Mouse (Mus musculus) layer of hippocampus, postnatal 10 days (tissue): ENCODE data around the gene Llph. TPM values are rescaled to one million over a fixed set of nuclear protein-coding genes. Genes with fewer than 3 reads are reported as not detected.
"Not testable (repeated sequence)": the region's sequence is repeated elsewhere in the genome, so short reads cannot be mapped to it uniquely, and the experiment has no call there.

Experiments used
- DNase-seq, 2 experiments: peaks; one replicate each; pipeline ENCODE4 v3.0.0; 2021; ENCODE audit warnings: low spot score in 2 of 2
- long read RNA-seq: library from polyadenylated mRNA; stranded (forward); transcript quantifications from one replicate; pipeline ENCODE4 v2.0.0, GENCODE M21; 2023
- total RNA-seq, 2 experiments: library from RNA; stranded (reverse); gene quantifications; 2 replicates each; pipeline ENCODE4 v1.2.3; 2021

The Llph gene
- 10 to 100 TPM; 21.5 to 24.2 TPM for total RNA-seq
- long read RNA-seq, transcript Llph-201 (3 exons, 1,664 nt), result major isoform, 44 of 47 reads
- long read RNA-seq, partial matches to known transcripts, result 1 of 47 reads
- long read RNA-seq, other reads (novel, unspliced or antisense), result 0 of 47 reads

GRCm38 (mm10) chr10:120226871-120227661 is at the start of gene Llph:
Gene Llph (plus strand): TSS chr10:120227070.
- peak; percentile 75 to 86 for DNase-seq

GRCm38 (mm10) chr10:120182887-120183286 is 44.0 kb upstream of the Llph start:
- DNase-seq, result no peak

DNA sequence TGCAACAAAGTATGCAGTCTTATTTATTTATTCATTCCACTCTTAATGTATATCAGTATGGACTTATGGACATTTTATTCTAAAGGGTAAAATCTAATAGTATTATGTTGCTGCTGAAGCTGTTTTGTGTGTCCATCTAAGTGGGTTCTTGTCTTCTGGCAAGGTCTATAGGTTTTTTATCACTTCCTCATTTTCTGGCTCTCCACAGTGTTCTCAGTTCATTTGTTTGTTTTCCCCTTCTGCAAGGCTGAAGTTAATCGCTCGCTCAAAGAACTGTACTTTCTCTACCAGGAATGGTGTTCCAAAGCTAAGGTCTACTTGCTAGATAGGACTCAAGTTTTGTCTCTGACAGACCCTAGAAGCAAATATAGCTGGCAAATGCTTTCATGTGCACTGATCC is 43.5 kb upstream of the Llph start:
- no peak for DNase-seq

DNA sequence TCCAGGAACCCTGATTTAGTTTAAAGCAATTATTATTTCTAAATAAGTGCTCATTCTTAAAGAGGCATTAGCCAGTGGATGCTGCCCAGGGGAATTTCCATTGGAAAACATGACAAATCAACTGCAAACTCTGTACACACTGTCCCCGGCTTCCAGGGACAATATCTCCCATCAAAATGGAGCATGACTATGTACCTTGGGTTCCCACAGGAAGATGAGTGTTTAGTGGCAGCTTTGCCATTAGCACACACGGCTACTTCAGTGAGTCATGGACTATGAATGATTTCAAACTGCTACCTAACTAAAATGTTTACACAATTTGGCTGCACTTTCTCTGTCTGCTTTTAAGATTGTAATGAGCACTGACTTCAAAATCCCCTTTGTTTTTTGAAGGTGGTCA is 38.4 kb upstream of the Llph start:
- no peak for DNase-seq

DNA sequence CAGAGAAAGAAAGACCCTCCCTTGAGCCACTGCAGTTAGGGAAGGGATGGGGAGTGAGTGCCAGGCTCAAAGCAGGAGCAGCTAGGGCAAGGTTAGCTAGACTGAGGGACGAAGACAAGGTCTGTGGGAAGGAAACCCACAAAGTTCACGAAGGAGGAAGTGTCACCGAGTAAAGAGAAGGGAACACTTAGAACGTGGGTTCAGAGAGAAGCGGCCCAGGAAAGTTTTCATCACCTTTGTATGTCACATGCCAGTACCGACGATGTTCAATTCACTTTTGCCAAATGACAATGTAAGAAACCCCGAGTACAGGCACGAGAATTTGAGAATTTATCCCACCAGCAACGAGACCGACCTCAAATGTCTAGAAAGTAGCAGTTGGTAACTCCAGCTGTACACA is 37.6 kb upstream of the Llph start:
- DNase-seq, result no peak

- no peak for DNase-seq
These were observed 37.1 kb upstream of the Llph start for GRCm38 (mm10) chr10:120189782-120190181.

GRCm38 (mm10) chr10:120191165-120191564 is 35.7 kb upstream of the Llph start:
- DNase-seq, result no peak

DNA sequence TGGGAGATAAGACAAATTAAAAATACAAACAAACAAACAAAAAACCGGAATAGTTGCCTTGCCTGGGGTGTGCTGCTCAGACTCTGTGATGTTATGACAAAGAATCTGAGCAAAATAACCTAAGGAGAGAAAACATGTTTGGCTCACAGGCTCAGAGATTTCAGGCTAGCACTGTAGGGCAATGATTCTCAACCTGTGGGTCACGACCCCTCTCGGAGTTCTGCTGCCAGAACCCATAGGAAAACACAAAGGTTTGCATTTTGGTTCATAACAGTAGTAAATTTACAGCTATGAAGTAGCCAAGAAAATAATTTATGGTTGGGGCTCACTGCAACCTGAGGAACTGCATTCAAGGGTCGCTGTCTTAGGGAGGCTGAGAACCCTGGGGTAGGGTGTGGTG is 34.6 kb upstream of the Llph start:
- DNase-seq, result no peak

- DNase-seq, result no peak
These were observed 33.6 kb upstream of the Llph start for GRCm38 (mm10) chr10:120193255-120193654.

- DNase-seq, result no peak
These were observed 29.6 kb upstream of the Llph start for GRCm38 (mm10) chr10:120197061-120197835.

GRCm38 (mm10) chr10:120201131-120201921 is 25.5 kb upstream of the Llph start, which contains the start of gene Tmbim4:
Gene Tmbim4 (plus strand): TSS chr10:120201590.
- peak; percentile 11 to 14 for DNase-seq

GRCm38 (mm10) chr10:120201961-120202402 is 24.9 kb upstream of the Llph start, which contains the start of gene Irak3:
Gene Irak3 (minus strand): TSS chr10:120202130.
- DNase-seq, result peak; percentile 86 to 87

GRCm38 (mm10) chr10:120202467-120203250 is 24.2 kb upstream of the Llph start:
- DNase-seq, result no peak

DNA sequence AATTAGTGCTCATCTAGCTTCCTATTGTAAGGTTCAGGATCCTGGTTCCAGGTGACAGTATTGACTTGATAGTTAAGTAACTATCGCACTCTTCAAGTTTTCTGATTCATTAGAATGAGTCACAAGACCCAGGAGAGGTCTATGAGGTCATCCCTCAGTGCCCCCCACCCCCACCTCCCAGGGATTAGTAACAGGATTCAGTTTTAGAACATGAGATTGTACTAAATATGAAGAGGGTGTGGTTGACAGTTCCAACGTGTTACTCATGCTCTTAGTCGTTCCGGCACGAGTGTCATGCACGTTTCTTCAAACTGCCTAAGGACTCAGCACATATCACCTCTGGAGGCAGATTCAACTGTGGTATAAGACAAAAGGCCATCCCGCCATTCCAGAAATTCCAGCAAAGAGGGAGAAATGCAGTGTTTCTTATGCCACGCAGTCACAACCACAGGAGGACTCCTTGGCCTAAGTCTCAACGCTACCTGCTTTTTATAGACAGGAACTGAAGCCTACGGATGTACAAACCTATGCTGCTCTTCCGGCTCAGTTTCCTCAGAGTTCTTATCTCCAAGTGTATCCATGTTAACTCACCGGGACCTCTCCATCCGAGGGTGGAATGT is 22.2 kb upstream of the Llph start:
- no peak for DNase-seq

DNA sequence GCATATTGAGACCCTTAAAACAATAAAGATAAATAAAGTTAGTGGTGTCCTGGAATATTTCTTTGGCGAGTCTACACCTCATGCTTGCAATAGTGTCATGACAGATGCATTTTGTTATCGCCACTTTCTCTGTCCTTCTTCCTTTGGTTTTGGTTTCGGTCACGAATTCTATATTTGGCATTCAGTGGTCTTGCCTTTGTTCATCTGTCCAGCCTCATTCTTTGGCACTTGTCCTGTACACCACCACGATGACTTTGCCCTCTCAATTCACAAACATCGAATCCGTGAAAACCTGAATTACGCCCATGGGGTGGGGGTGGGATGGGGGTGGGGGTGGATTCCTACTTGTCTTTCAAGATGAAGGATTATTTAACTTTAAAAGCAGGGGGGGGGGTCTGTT is 18.9 kb upstream of the Llph start:
- no peak for DNase-seq

GRCm38 (mm10) chr10:120208575-120209538 is 18.0 kb upstream of the Llph start:
- DNase-seq, result peak; percentile 89 to 91

- no peak for DNase-seq
These were observed 17.3 kb upstream of the Llph start for GRCm38 (mm10) chr10:120209539-120209925.

- no peak for DNase-seq
These were observed 16.8 kb upstream of the Llph start for GRCm38 (mm10) chr10:120210096-120210495.

DNA sequence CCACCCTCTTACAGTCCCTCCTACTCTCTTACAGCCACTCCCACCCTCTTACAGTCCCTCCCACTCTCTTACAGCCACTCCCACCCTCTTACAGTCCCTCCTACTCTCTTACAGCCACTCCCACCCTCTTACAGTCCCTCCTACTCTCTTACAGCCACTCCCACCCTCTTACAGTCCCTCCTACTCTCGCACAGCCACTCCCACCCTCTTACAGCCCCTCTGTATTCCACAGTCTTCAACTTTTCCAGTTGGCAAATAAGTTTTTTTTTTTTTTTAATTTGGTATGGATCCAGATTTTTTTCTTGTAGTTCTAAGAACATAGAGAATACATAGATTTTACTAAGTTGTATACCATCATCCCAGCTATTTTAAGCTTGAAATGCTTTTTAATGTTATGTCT is 9.8 kb upstream of the Llph start:
- not testable (repeated sequence) for DNase-seq
